ENCODE assay signal across 8 mouse cellular contexts in the genomic region with DNA sequence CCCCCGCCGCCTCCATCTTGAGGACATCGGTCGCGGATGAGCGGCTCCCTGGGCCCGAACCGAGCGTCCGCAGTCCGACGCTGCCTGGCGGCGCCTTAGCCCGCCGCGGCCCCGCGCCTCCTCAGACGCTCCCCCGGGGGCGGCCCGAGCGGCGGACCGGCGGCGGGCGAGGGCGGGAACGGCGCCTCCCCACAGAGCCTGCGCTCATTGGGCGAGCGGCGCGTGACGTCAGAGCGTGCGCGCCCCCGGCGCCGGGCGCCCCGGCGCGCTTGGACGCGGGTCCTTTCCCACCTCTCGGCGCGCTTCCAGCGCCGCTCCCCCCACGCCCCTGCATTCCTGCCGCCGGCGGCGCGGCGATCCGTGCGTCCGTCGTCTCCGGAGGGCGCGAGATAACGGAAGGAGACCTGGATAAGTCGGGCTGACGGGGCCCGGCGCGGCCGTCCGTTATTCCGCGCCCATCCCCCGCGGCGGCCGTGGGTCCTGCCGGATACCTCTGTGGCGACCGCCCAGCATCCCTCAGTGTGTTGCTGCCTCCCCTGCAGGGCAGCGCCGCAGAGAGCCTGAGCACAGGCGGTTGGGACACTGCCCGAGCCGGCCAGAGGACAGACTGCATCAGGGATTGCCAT. TPM values are rescaled to one million over a fixed set of nuclear protein-coding genes. Genes with fewer than 3 reads are reported as not detected.
DNase-seq lines count a peak whose midpoint lies in the region; ATAC-seq and TF ChIP-seq lines count a peak whose summit lies in the region.

A gene (minus strand): TSS at position 123 of the 626 bp plus-strand sequence.

- ATAC-seq in forebrain, embryonic 12.5 days (ENCODE audit: low FRiP score) = peak; percentile 96
- ATAC-seq in heart, postnatal 0 days (ENCODE audit: insufficient read depth, low read depth) = peak; percentile 96
- ATAC-seq in liver, embryonic 15.5 days (ENCODE audit: insufficient read depth) = peak; percentile 94
- ATAC-seq in neural tube, embryonic 11.5 days (ENCODE audit: insufficient read depth, low FRiP score, low TSS enrichment) = peak; percentile 95
- ATAC-seq in stomach, embryonic 16.5 days (ENCODE audit: insufficient read depth, low FRiP score) = peak; percentile 97

- H3K36me3 ChIP-seq in CH12.LX (replicated peaks in 1 of 2; ENCODE audit: control insufficient read depth in 1 of 2, insufficient read depth in 1 of 2, low read length in 1 of 2) = no peaks in the 10 kb centered on the region
- H3K36me3 ChIP-seq in forebrain, embryonic 12.5 days (replicated peaks) = no peaks in the 10 kb centered on the region
- no peaks in the 10 kb centered on the region for H3K36me3 ChIP-seq in heart, postnatal 0 days (replicated peaks; ENCODE audit: control insufficient read depth, insufficient read depth, low read length)
- H3K36me3 ChIP-seq in liver, embryonic 15.5 days (replicated peaks) = peaks cover 5% of the 10 kb centered on the region; the same call in 1 of the 2 replicates
- no peaks in the 10 kb centered on the region for H3K36me3 ChIP-seq in neural tube, embryonic 11.5 days (ENCODE audit: control insufficient read depth, insufficient read depth, low read length)
- no peaks in the 10 kb centered on the region for H3K36me3 ChIP-seq in stomach, embryonic 16.5 days (ENCODE audit: control insufficient read depth, insufficient read depth, low read length)

- under 1% methylated on average over 83 of the region's 91 CpGs for WGBS in forebrain, embryonic 12.5 days
- WGBS in heart, postnatal 0 days = under 1% methylated on average over 64 of the region's 91 CpGs
- under 1% methylated on average over 77 of the region's 91 CpGs for WGBS in liver, embryonic 15.5 days (ENCODE audit: insufficient replicate concordance)
- WGBS in neural tube, embryonic 11.5 days = under 1% methylated on average over 69 of the region's 91 CpGs
- WGBS in stomach, embryonic 16.5 days = under 1% methylated on average over 89 of the region's 91 CpGs

- H3K27ac ChIP-seq in CH12.LX (ENCODE audit: insufficient read depth, low read depth) = peak within 1 kb of the TSS; percentile 80
- H3K27ac ChIP-seq in forebrain, embryonic 12.5 days = peak within 1 kb of the TSS; percentile 93
- H3K27ac ChIP-seq in heart, postnatal 0 days (ENCODE audit: low read depth) = peak within 1 kb of the TSS; percentile 94
- peak within 1 kb of the TSS; percentile 93 for H3K27ac ChIP-seq in liver, embryonic 15.5 days (replicated peaks)
- peak within 1 kb of the TSS; percentile 86 for H3K27ac ChIP-seq in neural tube, embryonic 11.5 days (ENCODE audit: low read depth, low read length)
- H3K27ac ChIP-seq in stomach, embryonic 16.5 days (ENCODE audit: low read length) = peak within 1 kb of the TSS; percentile 91

- H3K9ac ChIP-seq in CH12.LX (ENCODE audit: insufficient read depth, low read depth) = peak within 1 kb of the TSS; percentile 92
- H3K9ac ChIP-seq in forebrain, embryonic 12.5 days = peak within 1 kb of the TSS; percentile 92
- peak within 1 kb of the TSS; percentile 86 for H3K9ac ChIP-seq in heart, postnatal 0 days (replicated peaks; ENCODE audit: low read depth, low read length)
- H3K9ac ChIP-seq in liver, embryonic 15.5 days = peak within 1 kb of the TSS; percentile 96
- peak within 1 kb of the TSS; percentile 90 for H3K9ac ChIP-seq in neural tube, embryonic 11.5 days (ENCODE audit: low read length)
- H3K9ac ChIP-seq in stomach, embryonic 16.5 days (ENCODE audit: low read length) = peak within 1 kb of the TSS; percentile 92

- peak within 1 kb of the TSS; percentile 86 to 94 (median 93) for H3K4me3 ChIP-seq in CH12.LX (replicated peaks in 1 of 3; ENCODE audit: low read depth in 2 of 3, low read length in 2 of 3, poor library complexity in 1 of 3)
- H3K4me3 ChIP-seq in forebrain, embryonic 12.5 days (replicated peaks) = peak within 1 kb of the TSS; percentile 92
- H3K4me3 ChIP-seq in heart, postnatal 0 days (ENCODE audit: low read depth, low read length) = peak within 1 kb of the TSS; percentile 76
- peak within 1 kb of the TSS; percentile 98 for H3K4me3 ChIP-seq in liver, embryonic 15.5 days (replicated peaks)
- peak within 1 kb of the TSS; percentile 87 for H3K4me3 ChIP-seq in neural tube, embryonic 11.5 days (ENCODE audit: low read depth, low read length)
- H3K4me3 ChIP-seq in stomach, embryonic 16.5 days (replicated peaks; ENCODE audit: low read length) = peak within 1 kb of the TSS; percentile 95

- dilution Hi-C loops in CH12.LX (cut with MboI; ENCODE audit: extremely low pct_ligation_motif_present, extremely low pct_unique_long_range_greater_than_20kb, low sequenced_read_pairs) = no loop called here

- H3K4me1 ChIP-seq in CH12.LX (ENCODE audit: control insufficient read depth in 1 of 2, insufficient read depth in 2 of 2) = peaks cover 5 to 22% of the 10 kb centered on the region in 2 experiments; a peak in 3 of 4 replicates
- peaks cover 39% of the 10 kb centered on the region for H3K4me1 ChIP-seq in forebrain, embryonic 12.5 days
- peaks cover 24% of the 10 kb centered on the region for H3K4me1 ChIP-seq in heart, postnatal 0 days (ENCODE audit: control insufficient read depth, insufficient read depth)
- peaks cover 48% of the 10 kb centered on the region for H3K4me1 ChIP-seq in liver, embryonic 15.5 days (replicated peaks)
- peaks cover 17% of the 10 kb centered on the region for H3K4me1 ChIP-seq in neural tube, embryonic 11.5 days (ENCODE audit: control insufficient read depth, insufficient read depth, low read length)
- H3K4me1 ChIP-seq in stomach, embryonic 16.5 days (ENCODE audit: control insufficient read depth, insufficient read depth, low read length) = peaks cover 20% of the 10 kb centered on the region

- peak; percentile 79 for TF ChIP-seq POLR2A in CH12.LX (IDR thresholded peaks at IDR 0.05; ENCODE audit: low read depth, low read length)

- TF ChIP-seq EP300 in CH12.LX (IDR thresholded peaks at IDR 0.05; ENCODE audit: low read length) = no peak
- no peak for TF ChIP-seq EP300 in heart, postnatal 0 days (IDR thresholded peaks at IDR 0.05; ENCODE audit: low read depth)

- no peak for TF ChIP-seq RAD21 in CH12.LX (IDR thresholded peaks at IDR 0.05; ENCODE audit: low read depth, low read length)

- no peaks in the 10 kb centered on the region for H3K9me3 ChIP-seq in CH12.LX (replicated peaks; ENCODE audit: low read length)
- no peaks in the 10 kb centered on the region for H3K9me3 ChIP-seq in forebrain, embryonic 12.5 days
- no peaks in the 10 kb centered on the region for H3K9me3 ChIP-seq in heart, postnatal 0 days (replicated peaks; ENCODE audit: control insufficient read depth, low read length)
- H3K9me3 ChIP-seq in liver, embryonic 15.5 days (replicated peaks) = no peaks in the 10 kb centered on the region
- H3K9me3 ChIP-seq in neural tube, embryonic 11.5 days (ENCODE audit: control insufficient read depth, low read length) = no peaks in the 10 kb centered on the region
- no peaks in the 10 kb centered on the region for H3K9me3 ChIP-seq in stomach, embryonic 16.5 days (replicated peaks; ENCODE audit: control insufficient read depth, low read length)

- in situ Hi-C loops in CH12.LX (cut with MboI; ENCODE audit: low pct_ligation_motif_present, low pct_unique_long_range_greater_than_20kb, low sequenced_read_pairs) = no loop called here

- H3K4me2 ChIP-seq in CH12.LX (ENCODE audit: insufficient read depth, low read depth, poor library complexity, severe bottlenecking) = peak within 1 kb of the TSS; percentile 52; the same call in 1 of the 2 replicates
- H3K4me2 ChIP-seq in forebrain, embryonic 12.5 days = peak within 1 kb of the TSS; percentile 88
- peak within 1 kb of the TSS; percentile 100 for H3K4me2 ChIP-seq in heart, postnatal 0 days (ENCODE audit: low read depth, low read length)
- H3K4me2 ChIP-seq in liver, embryonic 15.5 days = peak within 1 kb of the TSS; percentile 93
- peak within 1 kb of the TSS; percentile 100 for H3K4me2 ChIP-seq in neural tube, embryonic 11.5 days (ENCODE audit: low read depth)
- peak within 1 kb of the TSS; percentile 97 for H3K4me2 ChIP-seq in stomach, embryonic 16.5 days (ENCODE audit: low read depth, low read length)

- no peak for TF ChIP-seq CTCF in CH12.LX (conservative IDR thresholded peaks at IDR 0.05 in 1 of 2, IDR thresholded peaks at IDR 0.05 in 1 of 2; ENCODE audit: low read depth in 2 of 2, low read length in 2 of 2)
- TF ChIP-seq CTCF in heart, postnatal 0 days (IDR thresholded peaks at IDR 0.05; ENCODE audit: low read depth) = no peak

- DNase-seq in CH12.LX (ENCODE audit: extremely low read depth) = peak; percentile 73
- DNase-seq in c-Kit-positive CD71-positive TER-119-positive erythroid progenitor cells, embryonic 14.5 days (ENCODE audit: low spot score) = peak; percentile 77
- DNase-seq in heart, postnatal 0 days (ENCODE audit: low spot score) = peak; percentile 86
- DNase-seq in kidney, postnatal 36 days = peak; percentile 88 to 94
- peak; percentile 95 for DNase-seq in neural tube, embryonic 11.5 days (ENCODE audit: low spot score)

- H3K27me3 ChIP-seq in CH12.LX (replicated peaks) = no peaks in the 10 kb centered on the region
- H3K27me3 ChIP-seq in forebrain, embryonic 12.5 days = no peaks in the 10 kb centered on the region
- 0 out of 2 replicates have a peak, but pooled peaks cover 3% of the 10 kb centered on the region for H3K27me3 ChIP-seq in heart, postnatal 0 days (ENCODE audit: control insufficient read depth, insufficient read depth, low read length)
- H3K27me3 ChIP-seq in liver, embryonic 15.5 days = peaks cover 10% of the 10 kb centered on the region; the same call in 1 of the 2 replicates
- no peaks in the 10 kb centered on the region for H3K27me3 ChIP-seq in neural tube, embryonic 11.5 days (ENCODE audit: control insufficient read depth, insufficient read depth, low read length)
- no peaks in the 10 kb centered on the region for H3K27me3 ChIP-seq in stomach, embryonic 16.5 days (ENCODE audit: control insufficient read depth, insufficient read depth, low read length)

- H3K79me2 ChIP-seq in CH12.LX (replicated peaks; ENCODE audit: control insufficient read depth, extremely low read depth, insufficient read depth, poor library complexity, severe bottlenecking) = peaks cover 34% of the 10 kb centered on the region

TF ChIP-seq in CH12.LX, 34 proteins besides CTCF, POLR2A, EP300 and RAD21 (continues in another document):
- TF ChIP-seq MXI1 (IDR thresholded peaks at IDR 0.05; ENCODE audit: low read depth, low read length) (peak; percentile 48; the same call in 1 of the 2 replicates), MEF2A (IDR thresholded peaks at IDR 0.05; ENCODE audit: borderline replicate concordance, low read depth, low read length) (peak; percentile 27; the same call in 1 of the 2 replicates)

RNA-seq across cellular contexts. Expression of the gene that starts here (rescaled TPM):
- 14.5 and 15.7 TPM in 2 replicates for total RNA-seq in CH12.LX (2012; rRNA removed)
- 20.2 and 21.4 TPM in 2 replicates for total RNA-seq in CH12.LX (2014; rRNA removed)
- 19.9 and 22.8 TPM in 2 replicates for polyA plus RNA-seq in CH12.LX (2012; ENCODE audit: insufficient read length, low read depth)
- 15.0 and 15.9 TPM in 2 replicates for polyA plus RNA-seq in forebrain, embryonic 12.5 days (2016; fragmentation: Nextera tagmentation; extraction: Ambion mirVana)
- total RNA-seq in heart, postnatal 0 days (2014; rRNA removed; ENCODE audit: low replicate concordance) = 29.5 and 31.4 TPM in 2 replicates
- polyA plus RNA-seq in heart, postnatal 0 days (2015; fragmentation: Nextera tagmentation; extraction: Ambion mirVana) = 4.4 and 5.2 TPM in 2 replicates
- 3.7 and 4.0 TPM in 2 replicates for polyA plus RNA-seq in liver, embryonic 15.5 days (2015; fragmentation: Nextera tagmentation; extraction: Ambion mirVana)
- polyA plus RNA-seq in neural tube, embryonic 11.5 days (2014; fragmentation: Nextera tagmentation; extraction: Ambion mirVana) = 15.1 and 16.4 TPM in 2 replicates
- 6.4 and 6.9 TPM in 2 replicates for polyA plus RNA-seq in stomach, embryonic 16.5 days (2015; fragmentation: Nextera tagmentation; extraction: Ambion mirVana)

Comparison
In these comparisons a context has a peak if more than half of its experiments do, and no peak if none do; other contexts are left out.
1. Peak in every context shown above with its lines: DNase-seq, ATAC-seq, H3K4me3 ChIP-seq and H3K27ac ChIP-seq.